Mouse (Mus musculus) MEL (cell line): Measurements from ENCODE around the gene Trp53tg5. TPM values are rescaled to one million over a fixed set of nuclear protein-coding genes. Genes with fewer than 3 reads are reported as not detected.
A peak's percentile ranks its signal among the peaks of the same experiment; 100 is the strongest.

Source experiments
- DNase-seq: peaks from one replicate; pipeline ENCODE4 v3.0.0; 2011; ENCODE audit warnings: low read depth, low spot score
- H3K27ac ChIP-seq: 2 replicates; pipeline ENCODE4 v1.5.1; 2012; ENCODE audit warnings: low read depth, mild to moderate bottlenecking, control low read depth, low read length, moderate library complexity; ENCODE audit not compliant: control insufficient read depth
- H3K27me3 ChIP-seq, 2 experiments: fragments of 150-350 bp in 1 of 2; sonication (generic) in 1 of 2; 2 replicates each; pipeline ENCODE4 v1.6.1; 2012; ENCODE audit warnings: low read length in 2 of 2, mild to moderate bottlenecking in 2 of 2, improper control_type of control experiment in 1 of 2, moderate library complexity in 1 of 2; ENCODE audit not compliant: insufficient read depth in 2 of 2, control insufficient read depth in 1 of 2
- H3K36me3 ChIP-seq, 2 experiments: 2 replicates each; pipeline ENCODE4 v1.6.1; 2012 to 2014; ENCODE audit warnings: low read length in 2 of 2, improper control_type of control experiment in 1 of 2, inconsistent platforms in 1 of 2, mild to moderate bottlenecking in 1 of 2; ENCODE audit not compliant: insufficient read depth in 2 of 2, control insufficient read depth in 1 of 2
- H3K4me1 ChIP-seq, 2 experiments: fragments of 150-350 bp in 1 of 2; sonication (generic) in 1 of 2; 2 replicates each; pipeline ENCODE4 v1.6.1; 2012; ENCODE audit warnings: low read length in 2 of 2, improper control_type of control experiment in 1 of 2, mild to moderate bottlenecking in 1 of 2; ENCODE audit not compliant: insufficient read depth in 2 of 2, control insufficient read depth in 1 of 2
- H3K4me3 ChIP-seq, 2 experiments: fragments of 150-350 bp in 1 of 2; sonication (generic) in 1 of 2; 2 replicates each; pipeline ENCODE4 v1.5.1; 2012; ENCODE audit warnings: low read depth in 2 of 2, low read length in 2 of 2, mild to moderate bottlenecking in 2 of 2, moderate library complexity in 2 of 2, control low read depth in 1 of 2, improper control_type of control experiment in 1 of 2; ENCODE audit not compliant: control insufficient read depth in 1 of 2, insufficient read depth in 1 of 2
- H3K79me2 ChIP-seq: 2 replicates; pipeline ENCODE4 v1.6.1; 2012; ENCODE audit warnings: mild to moderate bottlenecking, low read length, moderate library complexity; ENCODE audit not compliant: control insufficient read depth, poor library complexity, insufficient read depth
- H3K9ac ChIP-seq: 2 replicates; pipeline ENCODE4 v1.6.1; 2012; ENCODE audit warnings: low read depth, mild to moderate bottlenecking, control low read depth, low read length, moderate library complexity; ENCODE audit not compliant: control insufficient read depth, poor library complexity, severe bottlenecking
- H3K9me3 ChIP-seq: fragments of 150-350 bp; sonication (generic); replicated peaks from 2 replicates; pipeline ENCODE4 v1.6.1; 2012; ENCODE audit warnings: mild to moderate bottlenecking, low read length, improper control_type of control experiment, moderate library complexity; ENCODE audit not compliant: insufficient read depth
- CHD1 ChIP-seq: IDR thresholded peaks from 2 replicates; pipeline ENCODE4 v1.6.1; 2012; ENCODE audit warnings: low read depth, mild to moderate bottlenecking, inconsistent platforms, low read length, improper control_type of control experiment
- CHD2 ChIP-seq: IDR thresholded peaks from 2 replicates; pipeline ENCODE4 v1.6.1; 2011; ENCODE audit warnings: low read length, improper control_type of control experiment
- CTCF ChIP-seq, 3 experiments: IDR thresholded peaks in 2 of 3; conservative IDR thresholded peaks in 1 of 3; 2 replicates each; pipeline ENCODE4 v1.5.1; 2011 to 2012; ENCODE audit warnings: low read length in 3 of 3, low read depth in 2 of 3, mild to moderate bottlenecking in 2 of 3, improper control_type of control experiment in 1 of 3, inconsistent platforms in 1 of 3, mixed read lengths in 1 of 3, moderate library complexity in 1 of 3; ENCODE audit not compliant: control insufficient read depth in 1 of 3, insufficient read depth in 1 of 3, poor library complexity in 1 of 3, severe bottlenecking in 1 of 3
- E2F4 ChIP-seq: IDR thresholded peaks from 2 replicates; pipeline ENCODE4 v1.6.1; 2011; ENCODE audit warnings: low read depth, low read length, improper control_type of control experiment, borderline replicate concordance
- EP300 ChIP-seq, 2 experiments: IDR thresholded peaks; 2 replicates each; pipeline ENCODE4 v1.6.1; 2011; ENCODE audit warnings: improper control_type of control experiment in 2 of 2, low read length in 2 of 2, low read depth in 1 of 2, mild to moderate bottlenecking in 1 of 2
- ETS1 ChIP-seq: IDR thresholded peaks from 2 replicates; pipeline ENCODE4 v1.6.1; 2012; ENCODE audit warnings: low read depth, mild to moderate bottlenecking, inconsistent platforms, low read length, improper control_type of control experiment, moderate library complexity
- HCFC1 ChIP-seq: IDR thresholded peaks from 2 replicates; pipeline ENCODE4 v1.6.1; 2012; ENCODE audit warnings: low read depth, mild to moderate bottlenecking, inconsistent platforms, low read length, improper control_type of control experiment, moderate library complexity
- KAT2A ChIP-seq: conservative IDR thresholded peaks from 2 replicates; pipeline ENCODE4 v1.6.1; 2012; ENCODE audit warnings: low read depth, low read length, improper control_type of control experiment, inconsistent platforms
- MAZ ChIP-seq: IDR thresholded peaks from 2 replicates; pipeline ENCODE4 v1.6.1; 2012; ENCODE audit warnings: low read depth, mild to moderate bottlenecking, inconsistent platforms, low read length, improper control_type of control experiment
- NRF1 ChIP-seq: IDR thresholded peaks from 2 replicates; pipeline ENCODE4 v1.6.1; 2014; ENCODE audit warnings: low read depth, mild to moderate bottlenecking, inconsistent platforms, low read length, improper control_type of control experiment, moderate library complexity; ENCODE audit not compliant: poor library complexity, insufficient read depth, severe bottlenecking
- POLR2A ChIP-seq, 2 experiments: IDR thresholded peaks; 2 replicates each; pipeline ENCODE4 v1.6.1; 2011 to 2012; ENCODE audit warnings: low read length in 2 of 2, mild to moderate bottlenecking in 2 of 2, control low read depth in 1 of 2, improper control_type of control experiment in 1 of 2, low read depth in 1 of 2, moderate library complexity in 1 of 2; ENCODE audit not compliant: control insufficient read depth in 1 of 2, insufficient read depth in 1 of 2, poor library complexity in 1 of 2
- RAD21 ChIP-seq: IDR thresholded peaks from 2 replicates; pipeline ENCODE4 v1.6.1; 2011; ENCODE audit warnings: mild to moderate bottlenecking, low read depth, low read length, improper control_type of control experiment
- RCOR1 ChIP-seq: IDR thresholded peaks from 2 replicates; pipeline ENCODE4 v1.6.1; 2012; ENCODE audit warnings: low read depth, mild to moderate bottlenecking, inconsistent platforms, low read length, improper control_type of control experiment
- SMC3 ChIP-seq: IDR thresholded peaks from 2 replicates; pipeline ENCODE4 v1.6.1; 2011; ENCODE audit warnings: low read depth, low read length, improper control_type of control experiment
- TAL1 ChIP-seq: IDR thresholded peaks from 2 replicates; pipeline ENCODE4 v1.6.1; 2012; ENCODE audit warnings: mild to moderate bottlenecking, inconsistent platforms, low read length, moderate library complexity, mixed read lengths
- TBP ChIP-seq: IDR thresholded peaks from 2 replicates; pipeline ENCODE4 v1.8.0; 2011; ENCODE audit warnings: low read depth, low read length, improper control_type of control experiment
- TCF12 ChIP-seq: IDR thresholded peaks from 2 replicates; pipeline ENCODE4 v1.6.1; 2014; ENCODE audit warnings: low read depth, mild to moderate bottlenecking, inconsistent platforms, low read length, improper control_type of control experiment, moderate library complexity
- UBTF ChIP-seq: IDR thresholded peaks from 2 replicates; pipeline ENCODE4 v1.6.1; 2012; ENCODE audit warnings: low read depth, mild to moderate bottlenecking, inconsistent platforms, low read length, improper control_type of control experiment, moderate library complexity, borderline replicate concordance; ENCODE audit not compliant: insufficient read depth
- USF2 ChIP-seq, 2 experiments: IDR thresholded peaks; 2 replicates each; pipeline ENCODE4 v1.6.1; 2011 to 2012; ENCODE audit warnings: improper control_type of control experiment in 2 of 2, low read length in 2 of 2, borderline replicate concordance in 1 of 2, inconsistent platforms in 1 of 2, low read depth in 1 of 2, mild to moderate bottlenecking in 1 of 2; ENCODE audit not compliant: insufficient read depth in 1 of 2
- ZKSCAN1 ChIP-seq: IDR thresholded peaks from 2 replicates; pipeline ENCODE4 v1.6.1; 2012; ENCODE audit warnings: low read depth, mild to moderate bottlenecking, inconsistent platforms, low read length, improper control_type of control experiment, moderate library complexity
- ZMIZ1 ChIP-seq: IDR thresholded peaks from 2 replicates; pipeline ENCODE4 v1.6.1; 2012; ENCODE audit warnings: low read depth, mild to moderate bottlenecking, inconsistent platforms, low read length, improper control_type of control experiment, moderate library complexity
- ZNF384 ChIP-seq: IDR thresholded peaks from 2 replicates; pipeline ENCODE4 v1.6.1; 2012; ENCODE audit warnings: low read depth, mild to moderate bottlenecking, inconsistent platforms, low read length, improper control_type of control experiment
- polyA plus RNA-seq, 2 experiments: library from polyadenylated mRNA; stranded (reverse) in 1 of 2; unstranded in 1 of 2; fragments of >175 nt in 1 of 2; fragments of >200 nt in 1 of 2; gene quantifications; 2 replicates each; pipeline versions ENCODE4 v1.2.1 to v1.2.4; 2012; ENCODE audit warnings: low replicate concordance in 2 of 2, low read depth in 1 of 2; ENCODE audit not compliant: insufficient read length in 2 of 2, insufficient read depth in 1 of 2, missing spikeins in 1 of 2
- total RNA-seq: library from RNA; depleted of rRNA; stranded (reverse); fragments of 300-350 nt; gene quantifications from 2 replicates; pipeline ENCODE4 v1.2.3, GENCODE M21; 2012; rRNA removed

The Trp53tg5 gene
- total RNA-seq (not detected in 2 replicates), polyA plus RNA-seq (under 1 TPM in 1 of 2 experiments, not detected in 1; 0.13 TPM)

DNA sequence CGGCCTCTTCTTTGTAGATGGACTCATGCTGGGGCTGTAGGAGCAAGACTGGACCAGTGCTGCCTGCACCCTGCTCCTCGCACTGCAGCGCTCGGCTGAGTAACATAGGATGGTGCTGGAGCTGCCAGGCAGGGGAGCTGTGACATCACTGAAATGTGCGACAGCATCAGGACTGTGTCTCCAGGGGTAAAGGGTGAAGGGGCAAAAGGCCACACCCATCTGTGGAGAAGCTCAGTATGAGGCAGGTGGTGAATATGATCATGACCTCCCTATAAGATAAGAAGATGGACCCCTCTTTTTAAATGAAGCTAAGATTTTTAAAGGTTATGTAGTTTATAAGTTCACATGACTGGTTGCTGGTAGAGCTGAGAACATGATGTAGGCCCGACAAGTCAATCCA lies at the start of gene Trp53tg5:
Trp53tg5 (minus strand) TSS at position 101 of the 400 bp plus-strand sequence.
- H3K9me3 ChIP-seq = no peaks in the 10 kb centered on the region
- H3K36me3 ChIP-seq = no peaks in the 10 kb centered on the region; a peak in 1 of 4 replicates
- H3K4me1 ChIP-seq = 0 out of 4 replicates have a peak, but pooled peaks cover 0 to 4% of the 10 kb centered on the region in 2 experiments
- TF ChIP-seq CHD2 (no peak), CTCF (IDR thresholded peaks at IDR 0.05 in 2 of 3, conservative IDR thresholded peaks at IDR 0.05 in 1 of 3; ENCODE audit: control insufficient read depth in 1 of 3, insufficient read depth in 1 of 3, low read depth in 2 of 3, low read length in 3 of 3, poor library complexity in 1 of 3, severe bottlenecking in 1 of 3) (no peak), EP300 (IDR thresholded peaks at IDR 0.05; ENCODE audit: low read depth in 1 of 2, low read length in 2 of 2) (no peak), ZKSCAN1 (no peak), E2F4 (no peak), MAZ (no peak), TBP (no peak), KAT2A (no peak), USF2 (IDR thresholded peaks at IDR 0.05; ENCODE audit: borderline replicate concordance in 1 of 2, insufficient read depth in 1 of 2, low read depth in 1 of 2, low read length in 2 of 2) (no peak), ZMIZ1 (no peak), ETS1 (no peak), RCOR1 (no peak), CHD1 (no peak), HCFC1 (no peak), ZNF384 (no peak), TCF12 (no peak), POLR2A (IDR thresholded peaks at IDR 0.05; ENCODE audit: control insufficient read depth in 1 of 2, insufficient read depth in 1 of 2, low read depth in 1 of 2, low read length in 2 of 2, poor library complexity in 1 of 2) (no peak), SMC3 (no peak), NRF1 (no peak), UBTF (no peak)
- H3K79me2 ChIP-seq = no peaks in the 10 kb centered on the region
- no peak within 1 kb of the TSS for H3K4me3 ChIP-seq
- DNase-seq = no peak
- no peaks in the 10 kb centered on the region for H3K27me3 ChIP-seq
- no peak within 1 kb of the TSS for H3K9ac ChIP-seq
- no peak within 1 kb of the TSS for H3K27ac ChIP-seq

DNA sequence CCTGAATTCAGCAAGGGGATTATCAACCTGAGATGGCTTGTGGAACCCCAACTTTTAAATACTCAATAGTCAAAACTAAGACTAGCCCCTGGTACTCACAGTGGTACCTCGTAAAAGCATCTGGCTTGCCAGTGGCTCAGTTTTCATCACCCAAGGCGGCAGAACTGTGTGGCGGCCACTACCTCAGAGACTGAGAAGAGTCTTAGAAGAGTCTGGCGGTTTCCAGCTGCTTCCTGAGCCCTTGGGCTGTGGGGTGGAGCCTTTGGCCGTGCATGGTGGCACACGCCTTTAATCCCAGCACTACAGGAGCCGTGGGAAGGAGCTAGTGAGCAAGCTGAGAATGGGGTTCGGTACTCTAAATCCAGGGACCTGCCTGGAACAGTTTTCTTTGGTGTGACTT lies 48.8 kb upstream of the Trp53tg5 start:
- H3K4me3 ChIP-seq = peak overlapping the region; percentile 46 to 47
- peaks cover 5% of the 10 kb centered on the region for H3K79me2 ChIP-seq
- DNase-seq = peak; percentile 77
- TF ChIP-seq USF2 (IDR thresholded peaks at IDR 0.05; ENCODE audit: borderline replicate concordance in 1 of 2, insufficient read depth in 1 of 2, low read depth in 1 of 2, low read length in 2 of 2) (no peak), TAL1 (no peak), RAD21 (no peak), SMC3 (no peak), POLR2A (IDR thresholded peaks at IDR 0.05; ENCODE audit: control insufficient read depth in 1 of 2, insufficient read depth in 1 of 2, low read depth in 1 of 2, low read length in 2 of 2, poor library complexity in 1 of 2) (0 out of 4 replicates have a peak, but pooled peaks have one; percentile 14 to 32), TCF12 (0 out of 2 replicates have a peak, but pooled peaks have one; percentile 17)
- TF ChIP-seq, all 39 proteins: peak for 2
- peak overlapping the region; percentile 97 for H3K27ac ChIP-seq
- H3K4me1 ChIP-seq = peaks cover 2 to 16% of the 10 kb centered on the region in 2 experiments
- H3K9me3 ChIP-seq = no peaks in the 10 kb centered on the region
- peaks cover 0 to 12% of the 10 kb centered on the region in 2 experiments; a peak in 2 of 4 replicates for H3K36me3 ChIP-seq
- no peaks in the 10 kb centered on the region for H3K27me3 ChIP-seq
- H3K9ac ChIP-seq = peak overlapping the region; percentile 76
